Mouse (Mus musculus): Measurements from ENCODE around the gene Gm29735.
"Not testable (repeated sequence)": the region's sequence is repeated elsewhere in the genome, so short reads cannot be mapped to it uniquely, and the experiment has no call there.

Gene Gm29735

GRCm38 (mm10) chr7:142157013-142157412 lies at the start of gene Gm29735:
TSS of gene Gm29735 (minus strand) at chr7:142157113.
- DNase-seq, result not testable (repeated sequence)

- DNase-seq, result no peak
These were observed 48.6 kb upstream of the Gm29735 start for GRCm38 (mm10) chr7:142205488-142205887.

- DNase-seq, result no peak
These were observed 44.2 kb upstream of the Gm29735 start, which contains the start of gene Krtap5-3 for GRCm38 (mm10) chr7:142201064-142201463. TSS of gene Krtap5-3 (plus strand) at chr7:142201364.

GRCm38 (mm10) chr7:142198748-142199147 lies 41.8 kb upstream of the Gm29735 start:
- no peak for DNase-seq

GRCm38 (mm10) chr7:142190289-142190688 lies 33.4 kb upstream of the Gm29735 start, which contains the start of gene Gm10153:
TSS of gene Gm10153 (minus strand) at chr7:142190389.
- DNase-seq, result no peak

GRCm38 (mm10) chr7:142188156-142188555 lies 31.2 kb upstream of the Gm29735 start:
- DNase-seq, result peak; percentile 35 to 53

- DNase-seq, result peak; percentile 73 to 87
These were observed 24.1 kb upstream of the Gm29735 start for GRCm38 (mm10) chr7:142181021-142181420.

GRCm38 (mm10) chr7:142178685-142179084 lies 21.8 kb upstream of the Gm29735 start:
- no peak for DNase-seq

- not testable (repeated sequence) for DNase-seq
These were observed 19.0 kb upstream of the Gm29735 start, which contains the start of gene Krtap5-2 for GRCm38 (mm10) chr7:142175905-142176304. TSS of gene Krtap5-2 (minus strand) at chr7:142176005.

GRCm38 (mm10) chr7:142169836-142170235 lies 12.9 kb upstream of the Gm29735 start:
- DNase-seq, result peak; percentile 30 to 49

GRCm38 (mm10) chr7:142165639-142166038 lies 8.7 kb upstream of the Gm29735 start, which contains the start of gene Gm4553:
TSS of gene Gm4553 (minus strand) at chr7:142165739.
- not testable (repeated sequence) for DNase-seq

- no peak for DNase-seq
These were observed 2.5 kb upstream of the Gm29735 start for GRCm38 (mm10) chr7:142159366-142159765.

- DNase-seq, result no peak
These were observed 1.6 kb downstream of the Gm29735 start for GRCm38 (mm10) chr7:142155308-142155707.

- peak; percentile 45 to 67 for DNase-seq
These were observed 4.7 kb downstream of the Gm29735 start for GRCm38 (mm10) chr7:142152191-142152590.

- DNase-seq, result no peak
These were observed 8.3 kb downstream of the Gm29735 start for GRCm38 (mm10) chr7:142148633-142149032.

- DNase-seq, result peak; percentile 79 to 87
These were observed 10.9 kb downstream of the Gm29735 start for GRCm38 (mm10) chr7:142146033-142146432.

- DNase-seq, result no peak
These were observed 11.4 kb downstream of the Gm29735 start for GRCm38 (mm10) chr7:142145413-142145940.

GRCm38 (mm10) chr7:142144507-142144906 lies 12.4 kb downstream of the Gm29735 start, which contains the start of gene Gm45337:
TSS of gene Gm45337 (minus strand) at chr7:142144607.
- DNase-seq, result no peak

- DNase-seq, result not testable (repeated sequence)
These were observed 13.4 kb downstream of the Gm29735 start for GRCm38 (mm10) chr7:142143506-142144010.

GRCm38 (mm10) chr7:142140696-142141095 lies 16.2 kb downstream of the Gm29735 start:
- DNase-seq, result no peak

- DNase-seq, result not testable (repeated sequence)
These were observed 21.0 kb downstream of the Gm29735 start, which contains the start of gene Gm39115 for GRCm38 (mm10) chr7:142135934-142136333. TSS of gene Gm39115 (minus strand) at chr7:142136034.

GRCm38 (mm10) chr7:142134206-142134995 lies 22.5 kb downstream of the Gm29735 start:
- peak; percentile 65 to 68 for DNase-seq

GRCm38 (mm10) chr7:142128843-142129242 lies 28.1 kb downstream of the Gm29735 start:
- no peak for DNase-seq
